Mouse (Mus musculus) inflammation-experienced regulatory T-cells, adult 6 months (primary cell): Measurements from ENCODE around the gene Sf3b4. TPM values are rescaled to one million over a fixed set of nuclear protein-coding genes. Genes with fewer than 3 reads are reported as not detected.
"Not testable (repeated sequence)": the region's sequence is repeated elsewhere in the genome, so short reads cannot be mapped to it uniquely, and the experiment has no call there.

Experiments used
- ATAC-seq: one replicate; pipeline ENCODE4 v1.8.0; 2017
- polyA plus RNA-seq, 3 experiments: library from polyadenylated mRNA; unstranded; fragments of 100-300 nt; shearing (Covaris generic); gene quantifications; one replicate each; pipeline ENCODE4 v1.2.1; 2017

Gene Sf3b4
- polyA plus RNA-seq, 3 experiments from 2014 or later: 53.4 to 82.6 (median 56.6) TPM

GRCm38 (mm10) chr3:96174042-96174441, 1.9 kb downstream of the Sf3b4 start:
- ATAC-seq: not testable (repeated sequence)

- no peak for ATAC-seq
Observed at GRCm38 (mm10) chr3:96175251-96175650, 3.1 kb downstream of the Sf3b4 start.

- ATAC-seq: no peak
Observed at GRCm38 (mm10) chr3:96178427-96178826, 6.3 kb downstream of the Sf3b4 start.

GRCm38 (mm10) chr3:96178902-96179301, 6.8 kb downstream of the Sf3b4 start:
- ATAC-seq: no peak

DNA sequence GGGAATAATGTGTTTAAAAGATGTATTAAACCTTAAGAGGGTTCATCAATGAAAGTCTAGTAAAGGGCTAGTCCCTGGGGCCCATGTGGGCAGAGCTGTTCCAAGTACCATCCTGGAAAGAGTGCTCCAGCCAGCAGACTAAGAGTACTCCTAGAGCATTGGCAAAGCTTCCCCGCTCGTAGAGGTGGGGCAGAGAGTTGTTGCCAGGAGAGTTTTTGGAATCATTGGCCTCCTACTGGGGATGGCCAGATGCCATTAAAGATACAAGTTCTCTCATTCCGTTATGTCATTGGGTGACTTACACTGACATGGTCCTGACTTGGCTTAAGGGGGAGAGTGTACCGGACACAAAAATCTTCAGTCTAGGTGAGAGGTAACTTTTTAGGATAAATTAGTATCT, 7.4 kb downstream of the Sf3b4 start:
- ATAC-seq: no peak

GRCm38 (mm10) chr3:96180727-96181477, 8.8 kb downstream of the Sf3b4 start, which contains the start of gene Sv2a:
Gene Sv2a, plus strand, starts transcription at chr3:96181151.
- peak; percentile 70 for ATAC-seq

GRCm38 (mm10) chr3:96181510-96182381, 9.6 kb downstream of the Sf3b4 start:
- no peak for ATAC-seq

- ATAC-seq: no peak
Observed at GRCm38 (mm10) chr3:96182382-96182776, 10.2 kb downstream of the Sf3b4 start.

DNA sequence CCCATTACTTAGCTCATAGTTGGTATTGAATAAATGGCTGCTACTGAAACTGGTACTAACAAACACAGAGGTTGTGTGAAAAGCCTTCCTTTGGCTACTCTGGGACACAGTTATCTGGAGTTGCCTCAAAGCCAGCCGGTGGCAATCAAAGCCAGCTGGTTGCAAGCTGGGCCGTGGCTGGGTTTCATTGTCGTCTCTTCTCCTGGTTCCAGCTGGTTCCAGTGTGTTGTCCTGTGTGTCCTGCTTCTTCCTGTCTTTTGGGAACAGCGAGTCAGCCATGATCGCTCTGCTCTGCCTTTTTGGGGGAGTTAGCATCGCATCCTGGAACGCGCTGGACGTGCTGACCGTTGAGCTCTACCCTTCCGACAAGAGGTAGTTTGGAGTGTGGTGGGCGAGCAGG, 20.8 kb downstream of the Sf3b4 start:
- no peak for ATAC-seq

- ATAC-seq: no peak
Observed at GRCm38 (mm10) chr3:96194966-96195365, 22.8 kb downstream of the Sf3b4 start.

GRCm38 (mm10) chr3:96195616-96196313, 23.6 kb downstream of the Sf3b4 start:
- no peak for ATAC-seq

DNA sequence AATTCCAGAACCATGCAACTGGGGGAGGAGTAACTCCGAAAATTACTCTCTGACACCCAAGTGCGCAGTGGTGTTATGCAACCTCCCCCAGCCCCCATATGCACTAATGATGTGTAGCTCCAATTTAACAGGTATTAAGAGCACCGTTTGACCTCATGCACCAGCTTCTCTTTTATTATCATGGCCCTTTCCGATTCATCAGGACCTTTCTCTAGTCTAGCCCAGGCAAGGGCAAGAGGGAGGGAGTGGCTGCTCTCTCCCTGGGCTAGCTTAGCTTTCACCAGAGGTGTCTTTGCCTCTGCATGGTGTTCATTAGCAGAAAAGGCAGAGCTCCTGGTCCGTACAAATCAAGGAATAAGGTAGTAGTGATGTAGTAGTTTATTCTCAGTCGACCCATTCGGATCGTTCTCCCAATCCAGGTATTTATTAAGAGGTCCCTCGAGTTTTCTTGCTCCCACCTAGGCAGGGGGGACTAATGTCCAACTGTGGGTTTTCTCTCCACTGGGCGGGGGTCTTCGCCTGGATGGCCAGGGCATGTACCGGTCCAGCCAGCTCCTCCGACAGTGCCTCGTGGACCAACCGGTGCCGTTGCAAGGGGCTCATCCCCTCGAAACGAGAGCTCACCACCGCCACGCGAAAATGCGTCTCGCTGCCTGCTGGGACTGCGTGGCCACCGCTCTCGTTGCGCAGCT, 24.5 kb downstream of the Sf3b4 start:
- ATAC-seq: no peak

- peak; percentile 85 for ATAC-seq
Observed at GRCm38 (mm10) chr3:96197129-96197749, 25.1 kb downstream of the Sf3b4 start.

- peak; percentile 86 for ATAC-seq
Observed at GRCm38 (mm10) chr3:96198181-96198580, 26.0 kb downstream of the Sf3b4 start.

- ATAC-seq: not testable (repeated sequence)
Observed at GRCm38 (mm10) chr3:96198601-96199251, 26.6 kb downstream of the Sf3b4 start.

GRCm38 (mm10) chr3:96199731-96200130, 27.6 kb downstream of the Sf3b4 start:
- ATAC-seq: no peak

- ATAC-seq: no peak
Observed at GRCm38 (mm10) chr3:96207819-96208218, 35.7 kb downstream of the Sf3b4 start.

DNA sequence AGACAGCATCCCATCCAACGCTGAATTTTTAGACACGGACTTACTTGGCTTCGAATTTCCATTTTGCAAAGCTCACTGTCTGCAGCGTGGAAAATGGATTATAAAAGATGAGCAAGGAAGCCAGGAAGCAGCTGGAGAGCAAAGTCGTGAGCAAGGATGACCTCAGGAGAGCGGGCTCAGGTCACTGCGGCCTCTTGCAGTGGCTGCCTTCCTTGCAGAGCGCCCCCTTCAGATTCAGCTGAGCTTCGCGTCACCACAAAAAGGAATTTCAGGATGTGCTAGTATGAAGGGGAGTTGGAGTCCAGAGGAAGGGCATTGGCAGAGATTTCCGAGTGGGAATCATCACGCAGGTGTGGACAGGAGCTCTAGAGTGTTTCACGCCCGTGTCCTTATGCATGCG, 37.1 kb downstream of the Sf3b4 start:
- no peak for ATAC-seq

DNA sequence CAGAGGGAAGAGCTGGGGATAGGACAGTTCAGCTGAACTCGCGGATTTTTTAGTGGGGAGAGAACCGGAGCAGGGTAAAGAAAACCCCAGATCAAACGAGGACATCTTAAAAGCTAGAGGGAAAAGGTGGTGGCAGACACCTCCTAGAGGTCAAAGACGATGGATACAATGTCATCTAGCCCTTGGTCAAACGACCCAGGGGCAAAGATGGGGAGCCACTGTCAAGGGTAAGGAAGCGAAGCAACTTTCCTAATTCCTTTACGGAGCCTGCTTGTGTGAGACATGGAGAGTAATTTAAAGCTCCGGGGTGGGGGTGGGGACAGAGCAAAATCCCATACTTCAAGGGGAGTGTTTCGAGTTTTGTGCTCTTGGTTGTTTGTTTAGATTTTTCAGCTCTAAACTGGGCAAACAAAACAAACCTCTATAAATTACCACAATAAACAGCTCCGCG, 47.1 kb downstream of the Sf3b4 start:
- peak; percentile 19 for ATAC-seq

DNA sequence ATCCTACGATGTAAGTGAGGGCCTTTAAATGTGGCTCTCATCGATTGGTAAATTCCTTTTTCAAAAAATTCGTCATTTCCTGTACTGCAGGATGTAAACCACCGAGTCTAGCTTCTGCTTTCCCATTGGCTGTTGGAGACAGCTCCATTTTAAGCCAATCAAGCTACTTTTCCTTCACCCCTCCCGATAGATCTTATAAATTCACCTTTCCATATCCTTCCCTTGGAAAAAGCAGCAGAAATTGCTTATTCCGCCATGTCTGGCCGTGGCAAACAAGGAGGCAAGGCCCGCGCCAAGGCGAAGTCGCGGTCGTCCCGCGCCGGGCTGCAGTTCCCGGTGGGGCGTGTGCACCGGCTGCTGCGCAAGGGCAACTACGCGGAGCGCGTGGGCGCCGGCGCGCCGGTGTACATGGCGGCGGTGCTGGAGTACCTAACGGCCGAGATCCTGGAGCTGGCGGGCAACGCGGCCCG, 47.6 kb downstream of the Sf3b4 start, which contains the start of the genes Bola1 and Hist2h2ab:
TSS of gene Bola1 (minus strand) at position 49 of the 470 bp plus-strand sequence.
TSS of gene Hist2h2ab (plus strand) at position 205 of the 470 bp plus-strand sequence.
- ATAC-seq: peak; percentile 77
